Mouse (Mus musculus) mouse embryonic stem cell (cell line): ENCODE data around the gene Zscan4c.
"Not testable (repeated sequence)": the region's sequence is repeated elsewhere in the genome, so short reads cannot be mapped to it uniquely, and the experiment has no call there.

Source experiments
- in situ Hi-C, 2 experiments: fragments of 300-500 bp; cut with MboI; formaldehyde crosslinking; loops; 1 replicate in 1 of 2; 3 replicates in 1 of 2; pipeline ENCODE4 v1.14.3; 2019 to 2020; ENCODE audit warnings: low sequenced_read_pairs in 2 of 2, low pct_unique_long_range_greater_than_20kb in 1 of 2, mixed read lengths in 1 of 2; ENCODE audit not compliant: unreplicated experiment in 1 of 2

Gene Zscan4c

GRCm38 (mm10) chr7:11005445-11005844, at the start of gene Zscan4c:
Gene Zscan4c (plus strand): TSS chr7:11005745.
- in situ Hi-C loops, result not testable (repeated sequence)
